Mouse (Mus musculus) bone marrow macrophage, adult 2 months (primary cell): ENCODE results near the gene Gnptg.

Experiments used
- CTCF ChIP-seq: IDR thresholded peaks from 2 replicates; pipeline ENCODE4 v1.5.1; 2012; ENCODE audit warnings: low read depth, mild to moderate bottlenecking, low read length, moderate library complexity
- POLR2A ChIP-seq: IDR thresholded peaks from 2 replicates; pipeline ENCODE4 v1.6.1; 2012; ENCODE audit warnings: mild to moderate bottlenecking, low read depth, low read length, borderline replicate concordance

DNA sequence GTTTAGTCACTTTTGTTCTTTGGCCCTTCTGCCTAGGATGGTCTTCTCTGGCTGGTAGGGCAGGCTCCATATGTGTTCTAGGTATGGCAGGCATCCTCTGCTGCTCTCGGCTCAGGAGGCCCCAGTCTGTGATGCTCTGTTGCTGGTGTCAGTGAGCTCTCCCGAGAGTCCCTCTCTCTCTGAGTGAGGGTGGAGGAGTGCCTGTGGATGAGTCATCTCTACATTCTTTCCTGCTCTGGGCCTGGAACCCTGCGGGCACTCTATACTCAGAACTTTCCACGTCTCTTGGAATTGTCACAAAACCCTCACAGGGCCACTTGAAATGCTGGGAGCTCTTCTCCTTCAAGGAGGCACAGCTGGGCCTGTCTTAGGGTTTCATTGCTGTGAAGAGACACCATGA, 28.2 kb downstream of the Gnptg start:
- TF ChIP-seq CTCF (no peak), POLR2A (no peak)
